Mouse (Mus musculus) liver, embryonic 16.5 days (tissue): Measurements from ENCODE around the gene Tmprss6. TPM values are rescaled to one million over a fixed set of nuclear protein-coding genes. Genes with fewer than 3 reads are reported as not detected.
A peak's percentile ranks its signal among the peaks of the same experiment; 100 is the strongest.

Experiments
- ATAC-seq: fragments of 200-750 bp; cut with Nextera tagmentation; 2 replicates; pipeline ENCODE4 v1.8.0; 2017; ENCODE audit warnings: low read depth, mild to moderate bottlenecking, moderate number of reproducible peaks, moderate library complexity
- H3K27ac ChIP-seq: fragments of 300-500 bp; sonication (generic); 2 replicates; pipeline ENCODE4 v1.5.1; 2014; ENCODE audit warnings: mild to moderate bottlenecking, low read length
- H3K27me3 ChIP-seq: fragments of 300-500 bp; sonication (generic); 2 replicates; pipeline ENCODE4 v1.6.1; 2014; ENCODE audit warnings: low read depth, low read length, mixed read lengths; ENCODE audit not compliant: control insufficient read depth, insufficient read depth
- H3K36me3 ChIP-seq: fragments of 300-500 bp; sonication (generic); 2 replicates; pipeline ENCODE4 v1.6.1; 2014; ENCODE audit warnings: mild to moderate bottlenecking; ENCODE audit not compliant: control insufficient read depth, insufficient read depth
- H3K4me1 ChIP-seq: fragments of 300-500 bp; sonication (generic); 2 replicates; pipeline ENCODE4 v1.6.1; 2014; ENCODE audit warnings: low read depth, low read length, mixed read lengths; ENCODE audit not compliant: control insufficient read depth
- H3K4me2 ChIP-seq: fragments of 300-500 bp; sonication (generic); 2 replicates; pipeline ENCODE4 v1.6.1; 2014; ENCODE audit warnings: low read depth, low read length, mixed read lengths
- H3K4me3 ChIP-seq: fragments of 300-500 bp; sonication (generic); 2 replicates; pipeline ENCODE4 v1.5.1; 2014; ENCODE audit warnings: low read depth, mild to moderate bottlenecking, low read length
- H3K9ac ChIP-seq: fragments of 300-500 bp; sonication (generic); 2 replicates; pipeline ENCODE4 v1.6.1; 2014; ENCODE audit warnings: low read depth, low read length
- H3K9me3 ChIP-seq: fragments of 300-500 bp; sonication (generic); replicated peaks from 2 replicates; pipeline ENCODE4 v1.6.1; 2016; ENCODE audit warnings: low read length; ENCODE audit not compliant: control insufficient read depth
- WGBS: fragments of 180-500 bp; shearing (Covaris S2); extraction: QIAGEN DNeasy Blood & Tissue Kit; methylation state at CpG from one replicate; pipeline ENCODE4 v1.1.7; 2014; ENCODE audit not compliant: insufficient replicate concordance; 5-methylcytosine and 5-hydroxymethylcytosine counted together
- polyA plus RNA-seq: library from polyadenylated mRNA; unstranded; fragments of >200 nt; fragmentation: Nextera tagmentation; extraction: Ambion mirVana; gene quantifications from 2 replicates; pipeline ENCODE4 v1.2.1, GENCODE M21; 2015

Gene Tmprss6
- polyA plus RNA-seq, 1 experiment from 2014 or later = 33.7 TPM

GRCm38 (mm10) chr15:78405517-78406211, 62.8 kb downstream of the Tmprss6 start, which contains the start of gene Tst:
Gene Tst, minus strand, starts transcription at chr15:78405907.
- H3K27ac ChIP-seq = peak within 1 kb of the TSS; percentile 96
- H3K4me3 ChIP-seq = peak within 1 kb of the TSS; percentile 69
- H3K4me2 ChIP-seq = peak within 1 kb of the TSS; percentile 77
- H3K36me3 ChIP-seq = no peaks in the 10 kb centered on the region
- WGBS = 2% methylated on average over 34 of the region's 34 CpGs
- no peaks in the 10 kb centered on the region for H3K9me3 ChIP-seq
- peaks cover 78% of the 10 kb centered on the region for H3K4me1 ChIP-seq
- H3K27me3 ChIP-seq = no peaks in the 10 kb centered on the region
- ATAC-seq = peak; percentile 67
- H3K9ac ChIP-seq = peak within 1 kb of the TSS; percentile 88

- peak overlapping the region; percentile 96 for H3K27ac ChIP-seq
- H3K4me2 ChIP-seq = peak overlapping the region; percentile 77
- H3K4me1 ChIP-seq = peaks cover 72% of the 10 kb centered on the region
- peak overlapping the region; percentile 88 for H3K9ac ChIP-seq
- 50% methylated on average over 11 of the region's 11 CpGs for WGBS
- peak overlapping the region; percentile 69 for H3K4me3 ChIP-seq
- H3K9me3 ChIP-seq = no peaks in the 10 kb centered on the region
- no peak for ATAC-seq
- H3K36me3 ChIP-seq = no peaks in the 10 kb centered on the region
- H3K27me3 ChIP-seq = no peaks in the 10 kb centered on the region
Observed at GRCm38 (mm10) chr15:78405098-78405497, 63.3 kb downstream of the Tmprss6 start.

- H3K9me3 ChIP-seq = no peaks in the 10 kb centered on the region
- peak overlapping the region; percentile 77 for H3K4me2 ChIP-seq
- peaks cover 60% of the 10 kb centered on the region for H3K4me1 ChIP-seq
- H3K36me3 ChIP-seq = no peaks in the 10 kb centered on the region
- H3K9ac ChIP-seq = peak overlapping the region; percentile 88
- H3K4me3 ChIP-seq = peak overlapping the region; percentile 69
- no peaks in the 10 kb centered on the region for H3K27me3 ChIP-seq
- WGBS = 38% methylated on average over 1 of the region's 1 CpGs
- no peak for ATAC-seq
- peak overlapping the region; percentile 96 for H3K27ac ChIP-seq
Observed at GRCm38 (mm10) chr15:78403896-78404295, 64.5 kb downstream of the Tmprss6 start.

- H3K9me3 ChIP-seq = no peaks in the 10 kb centered on the region
- ATAC-seq = peak; percentile 31
Observed at GRCm38 (mm10) chr15:78403301-78403741, 65.1 kb downstream of the Tmprss6 start.

GRCm38 (mm10) chr15:78402423-78402822, 66.0 kb downstream of the Tmprss6 start:
- no peaks in the 10 kb centered on the region for H3K9me3 ChIP-seq
- H3K27ac ChIP-seq = peak overlapping the region; percentile 96
- ATAC-seq = peak; percentile 13; the same call in 1 of the 2 replicates
- no peaks in the 10 kb centered on the region for H3K27me3 ChIP-seq
- no peak overlapping the region; the same call in 1 of the 2 replicates for H3K9ac ChIP-seq
- H3K4me2 ChIP-seq = peak overlapping the region; percentile 77
- H3K36me3 ChIP-seq = no peaks in the 10 kb centered on the region
- 65% methylated on average over 7 of the region's 7 CpGs for WGBS
- 0 out of 2 replicates have a peak overlapping the region, but pooled peaks have one; percentile 69 for H3K4me3 ChIP-seq
- peaks cover 45% of the 10 kb centered on the region for H3K4me1 ChIP-seq

More at GRCm38 (mm10) chr15:78403301-78403741, 65.1 kb downstream of the Tmprss6 start:
- peak overlapping the region; percentile 88 for H3K9ac ChIP-seq
- 71% methylated on average over 3 of the region's 3 CpGs for WGBS
- no peaks in the 10 kb centered on the region for H3K27me3 ChIP-seq
- peak overlapping the region; percentile 96 for H3K27ac ChIP-seq
- H3K4me3 ChIP-seq = peak overlapping the region; percentile 69
- H3K4me1 ChIP-seq = peaks cover 54% of the 10 kb centered on the region
- H3K36me3 ChIP-seq = no peaks in the 10 kb centered on the region
- H3K4me2 ChIP-seq = peak overlapping the region; percentile 77

GRCm38 (mm10) chr15:78401921-78402320, 66.5 kb downstream of the Tmprss6 start:
- Histone ChIP-seq H3K36me3 (no peaks in the 10 kb centered on the region), H3K4me1 (peaks cover 42% of the 10 kb centered on the region), H3K27me3 (no peaks in the 10 kb centered on the region), H3K27ac (peak overlapping the region; percentile 58), H3K9ac (no peak overlapping the region; the same call in 1 of the 2 replicates), H3K9me3 (no peaks in the 10 kb centered on the region), H3K4me3 (no peak overlapping the region), H3K4me2 (peak overlapping the region; percentile 21; the same call in 1 of the 2 replicates)
- no peak for ATAC-seq
- 49% methylated on average over 4 of the region's 4 CpGs for WGBS

- 49% methylated on average over 6 of the region's 6 CpGs for WGBS
- Histone ChIP-seq H3K4me1 (peaks cover 42% of the 10 kb centered on the region), H3K9ac (no peak overlapping the region), H3K27me3 (no peaks in the 10 kb centered on the region), H3K36me3 (no peaks in the 10 kb centered on the region), H3K4me2 (no peak overlapping the region), H3K4me3 (no peak overlapping the region), H3K9me3 (no peaks in the 10 kb centered on the region), H3K27ac (peak overlapping the region; percentile 58)
- no peak for ATAC-seq
Observed at GRCm38 (mm10) chr15:78401345-78401744, 67.1 kb downstream of the Tmprss6 start.

- Histone ChIP-seq H3K27me3 (no peaks in the 10 kb centered on the region), H3K27ac (no peak within 1 kb of the TSS), H3K4me3 (no peak within 1 kb of the TSS), H3K9ac (no peak within 1 kb of the TSS), H3K9me3 (no peaks in the 10 kb centered on the region), H3K4me1 (no peaks in the 10 kb centered on the region), H3K4me2 (no peak within 1 kb of the TSS), H3K36me3 (no peaks in the 10 kb centered on the region)
- ATAC-seq = no peak
- WGBS = 67% methylated on average over 8 of the region's 8 CpGs
Observed at GRCm38 (mm10) chr15:78395478-78395962, 72.9 kb downstream of the Tmprss6 start, which contains the start of gene Tex33. Gene Tex33, minus strand, starts transcription at chr15:78395912.

GRCm38 (mm10) chr15:78390855-78391254, 77.6 kb downstream of the Tmprss6 start:
- Histone ChIP-seq H3K27me3 (no peaks in the 10 kb centered on the region), H3K27ac (no peak overlapping the region), H3K36me3 (no peaks in the 10 kb centered on the region), H3K9ac (no peak overlapping the region), H3K4me1 (no peaks in the 10 kb centered on the region), H3K4me2 (no peak overlapping the region), H3K9me3 (no peaks in the 10 kb centered on the region), H3K4me3 (no peak overlapping the region)
- ATAC-seq = no peak
- 58% methylated on average over 3 of the region's 3 CpGs for WGBS
